Mouse (Mus musculus) lung, adult 2 months (tissue): ENCODE results near the gene Slc16a14.

Experiments
- CTCF ChIP-seq: fragments of 200-500 bp; IDR thresholded peaks from 2 replicates; pipeline ENCODE4 v1.5.1; 2011; ENCODE audit warnings: mild to moderate bottlenecking, low read length, control low read depth; ENCODE audit not compliant: insufficient read depth
- POLR2A ChIP-seq: fragments of 200-500 bp; IDR thresholded peaks from 2 replicates; pipeline ENCODE4 v1.6.1; 2011; ENCODE audit warnings: low read depth, mild to moderate bottlenecking, control low read depth, low read length, borderline replicate concordance; ENCODE audit errors: extremely low read depth

DNA sequence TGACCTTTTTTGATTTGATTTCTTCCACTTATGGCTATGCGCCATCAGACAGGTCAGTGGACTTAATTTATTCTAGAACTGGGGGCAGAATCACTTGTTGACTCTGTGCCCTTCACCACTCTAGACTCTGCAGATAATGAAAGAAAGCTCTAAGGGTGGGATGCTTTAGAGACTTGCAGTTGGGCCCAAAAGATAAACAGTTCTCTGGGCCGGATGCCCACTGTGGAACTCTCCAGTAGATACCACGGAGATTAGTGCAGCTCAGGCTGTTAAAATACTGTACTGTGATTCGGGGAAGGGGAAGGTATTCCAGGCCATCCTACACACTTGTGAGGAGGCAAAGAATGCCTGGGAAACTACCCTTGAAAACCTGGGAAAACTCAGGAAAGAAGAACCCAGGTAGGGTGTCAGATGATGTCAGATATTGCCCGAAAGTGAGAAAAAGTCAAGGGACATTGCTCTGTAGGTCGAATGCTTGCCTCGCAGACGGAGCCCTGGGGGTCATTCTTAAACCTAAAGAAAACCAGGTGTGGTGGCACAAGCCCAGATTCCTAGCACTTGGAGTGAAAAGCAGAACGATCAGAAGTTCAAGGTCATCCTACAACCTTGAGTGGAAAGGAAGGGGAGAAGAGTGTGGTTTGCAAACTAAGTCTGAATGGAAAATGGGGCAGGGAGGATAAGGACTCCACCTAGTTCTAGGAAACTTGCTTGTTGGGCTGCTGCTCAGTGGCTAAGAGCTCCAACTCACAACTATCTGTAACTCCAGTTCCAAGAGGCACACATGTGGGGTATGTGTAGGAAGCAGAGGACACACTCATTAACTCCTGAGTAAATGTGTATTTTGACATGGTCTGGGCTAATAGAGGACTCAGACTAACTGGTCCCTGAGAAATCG lies 74.3 kb downstream of the Slc16a14 start:
- TF ChIP-seq POLR2A (no peak), CTCF (no peak)
